Mouse (Mus musculus) brain, embryonic 18.5 days (tissue): Measurements from ENCODE around the gene Rcan2.
A peak's percentile ranks its signal among the peaks of the same experiment; 100 is the strongest.
"Not testable (repeated sequence)": the region's sequence is repeated elsewhere in the genome, so short reads cannot be mapped to it uniquely, and the experiment has no call there.

Experiments
- DNase-seq: peaks from one replicate; pipeline ENCODE4 v3.0.0-alpha.2; 2012; ENCODE audit warnings: low read depth, low spot score

Gene Rcan2

DNA sequence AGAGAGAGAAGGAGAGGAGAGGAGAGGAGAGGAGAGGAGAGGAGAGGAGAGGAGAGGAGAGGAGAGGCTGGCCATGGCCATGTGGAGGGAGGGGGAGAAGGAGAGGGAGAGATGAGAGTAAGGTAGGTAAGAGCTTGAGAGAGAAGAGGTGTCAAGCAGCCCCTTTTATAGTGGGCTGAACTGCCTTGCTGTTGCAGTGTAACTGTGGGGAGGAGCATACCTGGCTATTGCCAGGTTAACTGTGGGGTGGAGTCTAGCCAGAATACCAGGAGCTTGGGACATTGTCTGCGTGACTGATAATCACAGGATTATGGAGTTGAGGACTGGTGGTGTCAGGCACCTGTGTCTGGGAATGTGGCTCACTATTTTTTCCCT, 24.2 kb downstream of the Rcan2 start:
- DNase-seq = not testable (repeated sequence)

DNA sequence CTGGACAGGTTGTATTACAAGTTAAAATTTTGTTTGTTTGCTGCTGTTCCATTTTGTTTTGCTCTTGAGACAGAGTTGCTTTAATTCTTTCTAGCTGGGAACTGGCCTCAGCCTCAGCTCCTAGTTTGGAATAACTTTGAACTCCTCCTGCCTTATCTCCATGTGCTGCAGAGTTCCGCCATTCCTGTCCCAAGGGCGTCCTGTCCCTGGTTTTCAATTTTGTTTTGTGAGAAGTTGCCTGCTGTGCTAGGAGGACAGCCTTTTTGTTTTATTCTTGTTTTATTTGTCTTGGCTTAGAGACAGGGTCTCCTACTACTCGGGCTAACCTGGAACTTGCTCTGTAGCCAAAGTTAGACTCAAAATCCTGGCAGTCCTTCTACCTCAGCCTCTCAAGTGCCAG, 26.1 kb downstream of the Rcan2 start:
- no peak for DNase-seq

DNA sequence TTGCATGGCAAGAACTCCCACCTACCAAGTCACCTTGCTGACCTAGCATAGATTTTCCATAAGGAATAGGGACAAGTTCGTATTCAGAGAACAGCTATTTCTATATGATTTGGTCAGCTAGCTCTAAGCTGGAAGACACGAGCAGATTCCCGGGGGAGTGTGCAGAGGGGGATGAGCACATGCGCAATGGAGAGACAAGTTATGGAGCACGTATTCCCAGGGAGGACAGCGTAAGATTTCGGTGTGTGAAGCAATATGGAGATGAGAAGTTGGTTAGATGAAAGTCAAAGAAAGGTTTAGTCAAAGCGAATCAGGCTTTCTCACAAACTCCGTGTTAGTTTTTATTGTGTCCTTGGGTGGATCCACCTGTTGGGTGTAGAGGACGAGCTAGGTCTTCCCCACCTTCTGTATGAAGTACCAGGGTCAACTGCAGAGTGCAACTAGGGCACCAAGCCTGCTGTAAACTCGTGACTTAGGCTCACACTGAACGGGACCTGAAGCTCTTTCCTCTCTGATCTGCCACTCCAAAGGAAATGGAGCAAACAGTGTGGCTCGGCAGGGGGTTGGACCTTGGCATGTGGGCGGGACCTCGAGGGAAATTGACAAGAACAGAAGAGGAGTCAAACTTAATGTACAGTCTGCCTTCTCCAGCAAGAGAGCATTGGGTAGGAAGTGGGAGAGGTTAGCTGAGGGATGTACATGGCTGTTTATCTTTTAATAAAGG, 31.4 kb downstream of the Rcan2 start:
- DNase-seq = no peak

DNA sequence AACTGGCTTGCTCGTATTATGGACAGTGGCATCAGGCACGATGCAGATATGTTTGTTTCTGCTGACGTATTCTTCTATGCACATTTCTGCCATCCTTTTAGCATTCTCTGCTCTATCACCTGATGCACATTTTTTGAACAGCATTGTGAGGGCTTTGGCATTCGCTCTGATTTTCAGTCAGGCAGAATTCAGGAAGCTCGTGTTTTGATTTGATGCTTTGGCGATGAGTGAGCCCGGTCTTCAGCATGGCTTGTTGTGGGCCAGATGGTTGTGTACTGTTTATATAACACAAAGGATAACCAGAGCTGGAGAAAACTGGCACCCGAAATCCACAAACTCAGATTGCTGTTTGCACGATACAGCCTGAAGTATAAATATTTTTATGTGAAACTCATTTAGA, 39.1 kb downstream of the Rcan2 start:
- no peak for DNase-seq

DNA sequence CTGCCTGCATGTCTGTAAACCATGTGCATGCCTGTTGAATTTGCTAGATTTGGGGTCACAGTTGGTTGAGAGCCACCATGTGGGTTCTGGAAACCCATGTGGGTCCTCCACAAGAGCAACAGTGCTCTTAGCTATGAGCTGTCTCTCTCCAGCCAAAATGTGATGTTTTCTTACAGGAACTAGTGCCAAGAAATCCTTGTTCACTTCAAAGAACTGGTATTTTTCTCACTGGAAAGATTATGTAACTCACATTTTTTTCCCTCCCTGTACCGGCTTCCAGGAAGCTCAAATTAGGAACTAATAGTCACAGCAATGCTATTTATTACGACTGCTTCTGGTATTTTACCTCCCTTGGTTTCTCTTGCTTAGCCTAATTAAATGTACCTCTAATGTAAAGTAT, 45.6 kb downstream of the Rcan2 start:
- DNase-seq = no peak

DNA sequence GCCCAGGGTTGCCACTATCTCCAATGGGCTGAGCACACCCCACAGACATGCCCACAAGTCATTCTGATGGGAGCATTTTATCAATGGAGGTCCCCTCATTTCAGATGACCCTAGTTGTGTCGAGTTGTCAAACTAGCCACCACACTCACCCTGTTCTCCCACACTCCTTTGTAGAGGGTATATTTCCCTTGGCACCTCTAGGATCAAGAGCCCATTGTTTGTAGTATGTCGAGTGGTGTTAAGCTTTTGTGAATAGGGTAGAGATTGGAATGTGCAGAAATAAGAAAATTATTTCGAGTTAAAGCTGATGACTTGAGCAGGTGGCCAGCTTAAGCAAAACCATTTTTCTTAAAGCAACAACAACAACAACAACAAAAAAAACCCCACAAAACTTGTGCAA, 47.8 kb downstream of the Rcan2 start:
- no peak for DNase-seq

DNA sequence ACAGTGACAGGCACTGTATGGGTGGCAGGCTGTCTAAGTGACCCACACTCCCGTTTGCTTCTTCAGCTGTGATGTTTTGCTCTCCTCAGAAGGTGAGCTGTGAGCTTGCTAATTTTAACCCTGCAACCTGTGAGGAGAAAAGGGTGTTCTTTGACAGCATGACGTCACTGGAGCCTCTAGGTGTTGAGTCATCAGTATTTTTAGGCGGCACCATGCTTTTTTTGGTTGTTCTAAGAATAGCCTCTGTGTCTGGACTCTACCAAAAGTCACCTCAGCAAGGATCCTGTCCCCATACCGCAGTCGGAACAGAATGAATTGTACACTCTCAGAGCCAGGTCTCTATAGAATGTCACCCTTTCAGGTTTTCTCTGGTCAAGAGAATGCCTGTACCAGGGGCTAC, 54.0 kb downstream of the Rcan2 start:
- DNase-seq = no peak

DNA sequence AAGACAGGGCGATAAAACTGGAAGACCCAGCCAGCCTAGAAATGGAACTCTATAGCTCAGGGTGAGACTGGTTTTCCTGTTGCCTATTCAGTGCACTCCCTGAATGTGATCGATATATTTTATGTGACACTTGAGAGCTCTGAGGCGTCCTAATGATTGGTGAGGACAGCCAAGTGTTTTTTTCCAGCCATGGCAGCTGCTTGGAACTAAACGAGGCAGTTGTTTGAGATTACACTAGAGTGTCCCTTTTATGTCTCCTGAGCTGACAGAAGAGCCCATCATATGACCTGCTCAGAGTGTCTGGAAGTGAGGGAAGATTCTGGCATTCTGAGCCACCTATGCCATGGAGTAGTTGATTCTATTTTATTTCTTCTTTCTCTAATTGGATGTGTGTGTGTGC, 54.9 kb downstream of the Rcan2 start:
- no peak for DNase-seq

DNA sequence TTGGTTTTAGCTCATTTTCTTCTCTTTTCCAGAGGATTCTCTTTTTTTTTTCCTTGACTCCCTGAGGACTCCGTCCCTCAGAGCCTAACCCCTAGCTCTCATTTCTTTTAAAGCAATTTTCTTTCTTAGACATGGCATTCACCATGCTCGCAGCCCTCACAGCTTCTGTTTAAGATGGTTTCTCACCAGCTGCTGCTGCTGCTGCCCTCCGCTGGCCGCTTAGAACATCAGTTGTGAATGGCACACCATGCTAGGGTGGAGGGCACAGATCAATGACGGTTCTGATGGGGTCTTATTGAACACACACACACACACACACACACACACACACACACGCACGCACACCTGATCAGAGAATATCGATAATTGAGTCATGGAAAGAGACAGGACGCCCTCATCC, 67.7 kb downstream of the Rcan2 start:
- no peak for DNase-seq

DNA sequence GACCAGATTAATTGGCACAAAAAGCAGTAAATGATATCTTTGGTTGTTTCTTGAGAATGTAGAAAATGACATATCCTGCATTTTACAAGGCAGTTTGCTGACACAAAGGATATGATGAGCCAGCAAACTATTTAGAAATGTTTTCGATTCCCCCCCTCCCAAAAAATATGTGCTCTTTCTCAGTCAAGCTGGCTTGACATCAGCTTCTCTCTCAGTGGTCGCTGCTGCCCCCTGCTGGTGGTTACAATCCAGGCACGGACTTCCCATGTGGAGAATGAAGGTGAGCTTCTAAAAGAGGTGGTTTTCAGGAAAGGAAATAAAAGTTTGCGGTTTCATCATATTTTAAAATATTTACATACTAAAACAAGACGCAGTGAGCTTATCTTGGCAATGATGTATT, 68.5 kb downstream of the Rcan2 start:
- peak; percentile 14 for DNase-seq

DNA sequence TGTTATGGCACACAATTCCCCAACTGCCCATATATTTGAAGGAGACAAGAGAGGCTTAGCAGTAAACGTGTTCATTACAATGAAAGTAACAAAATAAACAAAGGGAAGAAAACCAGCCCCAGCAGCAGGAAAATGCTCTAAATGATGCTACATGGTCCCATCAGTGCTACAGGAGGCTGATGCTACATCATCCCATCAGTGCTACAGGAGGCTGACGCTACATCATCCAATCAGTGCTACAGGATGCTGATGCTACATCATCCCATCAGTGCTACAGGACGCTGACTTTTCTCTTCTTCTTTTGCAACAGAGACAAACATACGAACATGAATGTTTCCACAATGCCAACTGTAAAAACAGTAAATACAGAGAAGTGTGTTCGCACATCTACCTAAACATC, 73.3 kb downstream of the Rcan2 start:
- no peak for DNase-seq

DNA sequence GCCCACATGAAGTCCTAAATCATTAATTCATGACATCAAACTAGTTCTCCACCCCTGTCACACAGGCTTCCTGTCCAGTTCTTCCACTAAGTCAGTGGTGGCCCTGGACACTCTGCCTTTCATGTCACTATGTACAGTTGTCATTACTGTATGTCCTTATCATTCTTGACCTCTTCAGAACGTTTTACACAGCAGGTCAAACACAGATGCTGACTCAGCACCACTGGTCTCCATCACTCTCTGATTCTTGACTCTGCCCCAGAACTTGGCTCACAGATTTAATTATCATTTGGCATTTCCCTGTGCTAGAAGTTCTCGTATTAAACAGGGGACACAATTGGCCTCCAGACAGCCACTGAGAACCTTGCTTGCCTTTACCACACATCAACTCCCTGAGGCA, 76.3 kb downstream of the Rcan2 start:
- DNase-seq = no peak

DNA sequence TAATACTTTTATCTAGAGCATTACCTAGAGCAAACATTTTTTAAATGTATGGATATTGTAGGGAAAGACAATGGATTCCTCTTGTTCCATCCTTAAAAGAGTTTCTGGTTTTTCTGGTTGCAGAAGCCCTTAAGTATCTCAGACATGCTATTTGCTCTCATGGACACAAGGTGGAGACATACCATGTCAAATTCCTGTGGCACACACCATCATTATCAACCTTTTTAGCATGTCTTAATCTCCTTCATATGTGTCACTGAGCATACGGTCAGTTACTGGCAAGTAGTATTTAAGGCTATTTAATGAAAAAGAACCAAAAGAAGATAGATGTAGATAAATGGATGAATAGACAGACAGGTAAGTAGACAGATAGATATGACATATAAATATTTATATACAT, 81.9 kb downstream of the Rcan2 start:
- peak; percentile 59 for DNase-seq

DNA sequence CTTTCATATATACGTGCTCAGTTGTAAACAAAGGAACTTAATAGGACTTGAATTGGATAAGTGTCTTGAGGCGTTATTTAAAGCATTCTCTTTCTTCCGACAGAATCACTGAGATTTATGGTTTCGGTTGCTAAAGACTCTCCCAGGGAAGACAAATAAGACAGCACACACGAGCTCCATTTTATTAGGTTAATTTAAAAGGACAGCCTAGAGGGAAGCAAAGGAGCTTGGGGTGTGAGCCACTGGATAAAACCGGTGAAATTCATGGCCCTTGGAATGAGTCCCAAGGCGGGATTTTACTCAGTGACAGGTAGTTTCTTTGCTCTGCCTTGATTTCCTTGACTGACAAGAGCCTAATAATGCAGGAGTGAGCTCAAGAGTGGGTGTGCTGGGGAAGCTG, 85.1 kb downstream of the Rcan2 start:
- no peak for DNase-seq

DNA sequence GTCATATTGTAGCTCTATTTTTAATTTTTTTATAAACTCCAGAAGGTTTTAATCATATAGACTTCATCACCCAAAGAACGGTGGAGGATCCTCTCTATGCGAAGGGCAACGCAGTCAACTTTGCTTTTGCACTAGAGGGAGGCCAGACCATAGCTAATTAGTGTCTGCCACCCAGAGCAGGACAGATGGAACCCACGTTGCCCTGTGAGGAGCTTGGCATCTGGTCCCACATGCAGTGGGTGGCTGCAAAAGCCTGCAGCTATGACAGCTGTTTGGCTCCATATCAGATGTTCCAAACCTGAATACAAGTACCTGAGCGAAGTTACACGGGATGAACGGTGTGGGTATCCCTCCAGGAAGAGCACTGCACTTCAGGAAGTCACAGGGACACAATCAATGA, 86.8 kb downstream of the Rcan2 start:
- no peak for DNase-seq

DNA sequence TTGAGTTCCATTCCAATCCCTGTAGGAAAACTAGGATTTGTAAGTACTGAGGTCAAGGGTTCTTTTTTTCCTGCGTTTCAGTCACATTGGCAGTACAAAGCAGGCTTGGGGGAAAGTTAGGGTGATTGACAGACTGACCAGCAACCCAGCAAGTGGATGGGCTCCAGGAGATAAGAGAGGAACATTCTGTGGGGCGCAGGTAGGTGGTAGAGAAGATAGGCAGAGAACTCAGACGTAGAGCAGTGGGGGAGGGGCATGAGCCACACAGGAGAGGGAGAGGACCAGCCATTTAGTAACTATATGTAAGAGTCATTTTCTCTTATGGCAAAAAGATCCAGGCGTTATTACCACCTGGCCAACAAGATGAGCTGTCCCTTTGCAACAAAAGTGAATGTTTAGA, 96.2 kb downstream of the Rcan2 start:
- no peak for DNase-seq

DNA sequence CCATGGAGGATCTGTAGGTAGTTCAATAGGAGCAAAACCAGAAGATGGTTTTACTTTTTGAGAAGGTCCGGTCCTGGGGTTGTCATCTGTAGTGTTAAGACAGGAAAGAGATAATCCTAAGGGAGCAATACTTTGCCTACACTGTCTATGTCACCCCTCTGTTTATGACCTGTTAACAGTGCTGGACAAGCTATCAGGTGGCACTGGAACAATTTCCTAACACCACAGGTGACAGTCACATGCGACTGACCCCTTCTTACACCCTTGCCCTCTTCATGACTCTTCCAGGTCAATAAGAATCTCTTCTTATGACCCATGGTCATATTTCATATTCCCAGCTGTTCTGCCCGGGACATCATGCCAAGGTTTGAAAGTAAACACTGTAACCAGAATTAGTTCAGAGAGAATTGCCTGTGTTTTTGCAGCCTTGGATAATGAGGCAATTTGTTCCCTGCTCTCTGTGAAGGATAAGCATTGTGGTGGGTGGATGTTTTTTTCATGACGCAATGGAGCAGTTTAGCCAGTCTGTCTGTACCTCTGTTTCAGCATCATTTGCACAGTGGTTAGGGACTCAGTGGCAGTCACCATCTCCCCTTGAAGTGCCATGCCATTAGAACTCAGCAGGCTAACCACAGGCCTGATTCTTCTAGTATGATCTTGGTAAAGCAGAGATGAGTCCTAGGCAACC, 98.4 kb downstream of the Rcan2 start:
- DNase-seq = no peak

DNA sequence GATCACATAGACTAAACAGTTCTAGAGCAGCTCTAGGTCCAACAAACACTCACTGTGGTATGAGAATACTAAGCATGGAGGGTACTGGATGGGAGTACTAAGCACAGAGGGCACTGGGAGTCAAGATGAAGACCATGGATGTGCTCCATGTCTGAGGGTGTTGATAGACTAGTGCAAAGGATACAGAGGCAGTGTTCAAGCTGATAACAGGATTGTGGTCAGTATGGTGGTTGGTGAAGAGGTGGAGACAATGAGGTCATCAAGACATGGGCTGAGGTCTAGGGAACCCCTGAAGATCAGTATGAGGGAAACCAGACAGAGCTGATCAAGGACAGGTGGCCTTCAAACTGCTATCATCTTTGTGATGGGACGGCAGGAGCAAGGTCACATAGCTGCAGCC, 99.0 kb downstream of the Rcan2 start:
- DNase-seq = no peak

DNA sequence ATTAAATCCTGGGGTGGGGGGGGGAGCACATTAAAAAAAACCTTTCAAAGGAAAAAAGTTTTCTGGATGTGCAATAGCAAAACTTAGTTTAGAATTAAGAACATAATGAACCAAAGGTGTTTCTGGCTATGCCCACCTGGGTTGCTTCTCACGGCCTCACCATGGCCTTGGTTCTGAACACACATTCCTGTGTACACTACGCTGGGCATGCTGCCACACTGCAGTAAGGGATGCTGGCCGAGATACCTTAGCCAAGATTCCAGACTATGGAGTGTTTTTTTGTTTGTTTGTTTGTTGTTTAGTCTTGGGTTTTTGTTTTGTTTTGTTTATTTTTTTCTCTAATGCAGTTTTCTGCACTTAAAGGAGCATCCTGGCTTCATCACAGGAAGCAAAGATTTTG, 100.3 kb downstream of the Rcan2 start:
- no peak for DNase-seq

DNA sequence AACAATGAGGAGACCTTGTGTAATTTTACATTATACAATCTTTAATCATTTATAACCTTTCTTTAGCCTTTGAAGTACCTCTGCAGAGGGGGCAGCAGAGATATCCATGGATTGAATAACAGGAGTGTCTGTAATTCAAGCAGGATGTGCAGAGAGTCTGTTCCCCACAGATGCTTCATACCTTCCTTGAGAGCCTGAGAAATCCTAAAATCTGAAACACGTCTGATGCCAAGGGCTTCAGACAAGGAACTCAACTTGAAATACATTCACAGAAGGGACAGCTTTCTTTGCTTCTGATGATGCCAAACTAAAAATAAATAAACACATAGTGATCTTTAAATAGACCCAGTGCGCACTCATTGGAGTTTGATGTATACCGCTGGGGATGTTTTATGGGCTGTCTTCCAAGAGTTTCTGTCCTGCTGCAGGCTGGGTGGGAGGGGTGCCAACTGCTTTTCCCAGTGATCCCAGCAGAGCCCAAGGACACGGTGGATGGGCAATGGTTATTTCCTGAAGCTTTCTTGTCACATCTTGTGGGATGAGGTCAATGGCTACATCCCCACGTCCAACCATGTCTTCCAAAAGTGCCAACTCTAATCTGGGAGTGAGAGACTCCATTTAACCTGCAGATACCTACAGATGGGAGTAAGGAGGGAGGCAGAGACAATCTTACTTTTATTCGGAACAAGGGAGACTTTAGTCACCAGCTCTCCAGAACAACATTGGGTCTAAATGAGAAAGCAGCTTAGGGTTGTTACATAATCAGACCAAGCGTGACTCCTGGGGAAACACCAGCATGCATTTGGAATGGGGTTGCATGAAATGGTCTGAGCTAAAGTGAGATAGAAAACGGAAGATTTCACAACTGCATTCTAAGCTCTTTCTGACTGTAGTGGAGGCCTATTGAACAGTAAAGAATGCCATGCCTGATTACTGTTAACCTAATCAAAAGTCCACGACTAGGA, 102.9 kb downstream of the Rcan2 start:
- DNase-seq = no peak

DNA sequence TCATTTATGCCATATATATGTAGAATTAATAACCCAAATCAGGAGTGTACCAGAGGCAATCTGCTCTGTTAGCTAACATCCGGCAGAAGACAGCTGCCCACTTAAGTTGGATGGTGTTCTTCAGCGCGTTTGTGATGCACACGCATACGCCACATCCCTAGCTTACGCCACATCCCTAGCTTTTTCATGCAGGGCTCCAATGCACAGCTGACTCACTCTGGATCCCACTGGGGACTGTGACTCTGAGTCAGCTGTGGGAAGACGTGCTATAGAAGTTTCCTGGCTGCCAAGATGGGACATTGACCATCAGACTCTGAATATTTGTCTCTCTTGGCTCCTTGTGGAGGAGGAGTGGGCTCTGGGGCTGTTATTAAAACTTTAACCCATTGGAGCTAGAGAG, 103.7 kb downstream of the Rcan2 start:
- no peak for DNase-seq

DNA sequence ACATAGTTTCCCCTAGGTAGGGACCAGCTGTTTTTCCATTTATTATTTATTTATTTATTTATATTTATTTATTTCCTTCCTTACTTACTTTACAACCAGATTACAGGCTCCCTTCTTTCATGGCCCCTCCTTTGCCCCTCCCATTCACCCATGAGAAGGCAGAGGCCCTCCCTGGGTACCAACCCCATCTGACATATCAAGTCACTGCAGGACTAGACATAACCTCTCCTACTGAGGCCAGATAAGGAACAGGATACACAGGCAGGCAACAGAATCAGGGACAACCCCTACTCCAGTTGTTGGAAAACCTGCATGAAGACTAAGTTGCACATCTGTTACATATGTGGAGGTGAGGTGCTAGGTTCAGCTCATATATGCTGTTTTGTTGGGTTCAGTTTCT, 105.6 kb downstream of the Rcan2 start:
- DNase-seq = no peak

DNA sequence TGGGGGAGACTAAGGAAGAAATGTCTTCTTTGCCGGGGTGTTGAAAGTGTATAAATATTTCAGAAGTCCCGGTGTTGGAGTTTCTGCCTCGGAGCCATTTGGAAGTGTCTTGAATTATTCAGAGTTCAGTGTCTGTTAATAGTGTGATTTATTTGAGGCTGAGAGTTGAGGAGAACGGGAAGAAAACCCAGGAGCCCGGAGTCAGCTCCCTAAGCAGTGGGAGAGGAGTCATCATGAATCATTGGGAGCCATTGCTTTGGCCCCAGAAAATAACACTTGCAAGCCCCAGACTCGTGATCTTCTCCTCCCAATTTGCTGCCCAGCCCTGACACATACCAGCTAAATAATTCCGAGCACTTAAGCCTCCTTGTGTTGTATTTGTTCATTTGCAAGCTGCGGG, 115.0 kb downstream of the Rcan2 start:
- DNase-seq = no peak
